Mouse (Mus musculus) lung, adult 2 months (tissue): ENCODE measurements around the gene Acvr1. TPM values are rescaled to one million over a fixed set of nuclear protein-coding genes. Genes with fewer than 3 reads are reported as not detected.
A peak's percentile ranks its signal among the peaks of the same experiment; 100 is the strongest.

Experiments
- DNase-seq: peaks from one replicate; pipeline ENCODE4 v3.0.0; 2022
- H3K4me1 ChIP-seq: fragments of 200-500 bp; 2 replicates; pipeline ENCODE4 v1.6.1; 2011; ENCODE audit warnings: low read length; ENCODE audit not compliant: control insufficient read depth, insufficient read depth
- H3K4me3 ChIP-seq: fragments of 200-500 bp; replicated peaks from 2 replicates; pipeline ENCODE3; 2011; ENCODE audit warnings: low read depth, mild to moderate bottlenecking, control low read depth, low read length; ENCODE audit errors: extremely low read depth
- CTCF ChIP-seq: fragments of 200-500 bp; IDR thresholded peaks from 2 replicates; pipeline ENCODE4 v1.5.1; 2011; ENCODE audit warnings: mild to moderate bottlenecking, low read length, control low read depth; ENCODE audit not compliant: insufficient read depth
- POLR2A ChIP-seq: fragments of 200-500 bp; IDR thresholded peaks from 2 replicates; pipeline ENCODE4 v1.6.1; 2011; ENCODE audit warnings: low read depth, mild to moderate bottlenecking, control low read depth, low read length, borderline replicate concordance; ENCODE audit errors: extremely low read depth
- WGBS: fragments of 180-500 bp; shearing (Covaris S2); methylation state at CpG from one replicate; pipeline ENCODE4 v1.1.7; 2018; 5-methylcytosine and 5-hydroxymethylcytosine counted together
- polyA plus RNA-seq: library from polyadenylated mRNA; depleted of rRNA; stranded (reverse); fragments of >200 nt; gene quantifications from 2 replicates; pipeline ENCODE4 v1.2.3, GENCODE M21; 2012

The Acvr1 gene
- polyA plus RNA-seq, 1 experiment = 9.7 TPM

- TF ChIP-seq CTCF (no peak), POLR2A (no peak)
- WGBS = 66% methylated on average over 7 of the region's 7 CpGs
- Histone ChIP-seq H3K4me3 (no peak overlapping the region), H3K4me1 (no peaks in the 10 kb centered on the region)
- DNase-seq = no peak
These were observed 178.4 kb downstream of the Acvr1 start for GRCm38 (mm10) chr2:58388601-58389000.

DNA sequence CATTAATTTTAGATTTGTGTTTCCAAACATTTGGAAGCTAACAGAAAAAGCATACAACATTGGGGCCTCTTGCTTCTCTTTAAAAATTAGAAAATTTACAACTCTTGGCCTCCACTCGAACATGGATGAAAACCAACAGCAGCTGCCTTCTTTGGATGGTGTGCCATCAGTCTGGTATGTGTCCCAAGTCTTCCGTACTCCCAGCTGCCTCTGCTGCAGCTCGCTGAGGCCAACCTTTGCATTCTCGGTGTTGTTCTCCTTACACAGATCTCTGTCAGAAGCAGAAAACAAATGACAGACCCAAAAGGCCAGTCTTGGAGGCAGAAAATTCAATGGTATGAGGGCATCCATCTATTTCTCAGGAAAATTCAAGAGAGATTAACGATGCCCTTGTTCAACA is 186.9 kb downstream of the Acvr1 start:
- no peak for DNase-seq
- H3K4me3 ChIP-seq = no peak overlapping the region
- TF ChIP-seq CTCF (no peak), POLR2A (no peak)
- WGBS = 68% methylated on average over 5 of the region's 5 CpGs
- no peaks in the 10 kb centered on the region for H3K4me1 ChIP-seq

GRCm38 (mm10) chr2:58379475-58379874 is 187.5 kb downstream of the Acvr1 start:
- no peak overlapping the region for H3K4me3 ChIP-seq
- 91% methylated on average over 1 of the region's 1 CpGs for WGBS
- DNase-seq = no peak
- TF ChIP-seq CTCF (no peak), POLR2A (no peak)
- H3K4me1 ChIP-seq = no peaks in the 10 kb centered on the region

DNA sequence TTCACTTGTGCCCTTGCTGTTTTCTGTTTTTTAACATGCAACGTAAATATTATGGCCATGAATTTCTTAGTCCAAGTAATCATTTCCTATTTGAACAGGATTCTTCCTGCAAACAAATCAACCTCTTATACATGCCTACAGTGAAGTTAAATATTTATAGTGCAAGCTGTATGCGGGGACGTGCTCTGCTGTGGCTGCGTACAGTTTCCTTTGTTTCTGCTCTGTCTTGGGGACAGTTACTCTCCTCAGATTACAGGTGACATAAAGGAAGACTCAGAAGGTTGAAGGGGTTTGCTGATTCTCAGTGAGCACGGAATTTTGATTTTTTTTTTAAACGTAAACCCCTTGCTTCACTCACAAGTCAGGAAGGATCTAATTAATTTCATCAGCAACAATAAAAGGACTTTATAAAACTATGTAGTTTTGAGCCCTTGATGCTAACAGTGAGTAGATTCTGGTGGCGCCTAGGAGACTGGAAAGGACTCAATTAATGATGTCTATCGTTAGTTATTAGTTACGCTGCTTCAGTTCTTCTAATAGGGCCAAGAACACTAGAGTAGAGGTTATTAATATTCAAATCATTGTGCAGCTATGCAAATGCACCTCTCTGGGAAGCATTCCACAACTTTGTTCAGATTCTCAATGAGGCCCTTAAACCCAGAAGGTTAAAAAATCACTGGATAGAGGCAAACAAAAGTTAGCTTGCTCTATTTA is 189.4 kb downstream of the Acvr1 start:
- WGBS = 54% methylated on average over 9 of the region's 9 CpGs
- TF ChIP-seq POLR2A = no peak
- no peak for TF ChIP-seq CTCF
- DNase-seq = no peak
- no peak overlapping the region for H3K4me3 ChIP-seq
- no peaks in the 10 kb centered on the region for H3K4me1 ChIP-seq

DNA sequence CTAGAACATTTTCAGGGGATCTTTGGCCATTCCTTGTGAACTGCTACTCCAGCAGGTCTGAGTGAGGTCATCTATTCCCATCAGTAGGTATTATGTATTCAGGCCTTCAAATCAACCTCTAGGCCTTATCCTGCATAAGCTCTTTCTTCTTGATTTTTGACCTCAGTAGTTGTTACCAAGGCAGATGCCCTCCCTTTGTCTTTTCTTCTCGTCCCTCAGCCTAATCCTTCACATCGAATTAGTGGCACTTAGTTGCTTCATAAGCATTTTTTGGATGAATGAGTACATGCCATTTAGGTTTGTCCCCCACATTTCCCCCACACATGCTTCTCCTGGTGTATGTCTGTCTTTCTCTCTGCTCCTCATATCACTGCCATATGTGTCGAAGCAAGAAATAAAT is 200.8 kb downstream of the Acvr1 start:
- DNase-seq = no peak
- 75% methylated on average over 3 of the region's 3 CpGs for WGBS
- no peak overlapping the region for H3K4me3 ChIP-seq
- TF ChIP-seq POLR2A (no peak), CTCF (no peak)
- no peaks in the 10 kb centered on the region for H3K4me1 ChIP-seq

GRCm38 (mm10) chr2:58361361-58362046 is 205.5 kb downstream of the Acvr1 start:
- no peaks in the 10 kb centered on the region for H3K4me1 ChIP-seq
- WGBS = 82% methylated on average over 3 of the region's 3 CpGs
- TF ChIP-seq CTCF = no peak
- no peak for TF ChIP-seq POLR2A
- DNase-seq = no peak
- no peak overlapping the region for H3K4me3 ChIP-seq

DNA sequence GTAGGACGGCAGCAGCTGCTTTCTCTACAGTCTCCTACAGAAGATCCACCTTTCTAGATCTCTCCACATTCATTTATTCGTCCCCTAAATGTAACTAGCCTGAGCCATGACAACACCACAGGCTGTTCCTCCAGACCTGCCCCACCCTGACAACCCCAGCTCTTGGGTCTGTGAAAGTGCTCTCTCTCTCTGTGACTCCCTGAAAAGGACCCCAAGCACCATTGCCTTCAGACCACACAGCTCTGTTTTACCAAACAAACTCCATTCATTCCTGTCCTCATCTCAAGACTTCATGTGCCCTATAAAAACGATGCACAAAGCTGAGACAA is 208.9 kb downstream of the Acvr1 start:
- no peaks in the 10 kb centered on the region for H3K4me1 ChIP-seq
- no peak for DNase-seq
- WGBS = 10% methylated on average over 3 of the region's 3 CpGs
- H3K4me3 ChIP-seq = no peak overlapping the region
- TF ChIP-seq POLR2A = no peak
- TF ChIP-seq CTCF = no peak

GRCm38 (mm10) chr2:58357414-58358131 is 209.4 kb downstream of the Acvr1 start, which contains the start of gene Acvr1c:
TSS of gene Acvr1c (minus strand) at chr2:58357895.
- peak; percentile 47 for DNase-seq
- H3K4me3 ChIP-seq = peak within 1 kb of the TSS; percentile 17
- WGBS = 1% methylated on average over 57 of the region's 65 CpGs
- no peak for TF ChIP-seq CTCF
- no peak for TF ChIP-seq POLR2A
- no peaks in the 10 kb centered on the region for H3K4me1 ChIP-seq

DNA sequence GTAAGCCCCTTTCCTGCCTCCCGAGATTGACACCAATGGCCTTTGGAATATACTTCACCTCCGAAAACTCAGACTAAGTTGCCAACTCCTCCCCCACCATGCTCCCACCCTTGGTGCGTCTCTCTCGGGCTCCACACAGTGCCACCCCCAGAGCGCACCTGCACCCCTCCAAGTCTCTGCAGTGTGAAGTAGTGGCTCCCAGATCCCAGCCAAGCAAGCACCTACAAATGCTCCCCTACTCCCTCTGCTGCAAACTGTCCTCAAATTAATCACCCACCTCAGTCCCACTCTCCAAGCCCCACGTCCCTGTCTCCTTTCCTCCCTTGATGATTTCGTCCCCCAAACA is 209.9 kb downstream of the Acvr1 start:
- peak; percentile 5 for DNase-seq
- WGBS = under 1% methylated on average over 7 of the region's 7 CpGs
- H3K4me1 ChIP-seq = no peaks in the 10 kb centered on the region
- no peak overlapping the region for H3K4me3 ChIP-seq
- TF ChIP-seq POLR2A = no peak
- no peak for TF ChIP-seq CTCF

DNA sequence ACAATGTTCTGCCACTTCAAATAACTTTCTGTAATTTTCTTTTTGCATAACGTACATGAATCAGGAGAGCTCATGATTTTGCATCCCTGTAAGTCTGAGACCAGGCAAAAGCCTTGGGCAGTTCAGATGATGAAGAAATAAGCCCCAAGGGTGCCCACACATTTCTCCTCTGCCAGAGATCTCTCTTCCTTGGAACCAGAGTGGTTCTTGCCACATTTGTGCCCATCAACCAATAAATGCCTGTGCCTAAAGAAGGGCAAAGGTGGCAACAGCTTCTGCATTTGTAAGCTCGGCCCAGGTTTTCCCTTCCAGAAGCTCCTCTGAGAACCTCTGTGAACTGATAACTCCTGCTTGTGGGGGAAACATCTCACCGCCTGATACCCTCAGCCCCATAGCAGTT is 212.6 kb downstream of the Acvr1 start:
- DNase-seq = no peak
- Histone ChIP-seq H3K4me3 (no peak overlapping the region), H3K4me1 (no peaks in the 10 kb centered on the region)
- no peak for TF ChIP-seq CTCF
- TF ChIP-seq POLR2A = no peak
- WGBS = 87% methylated on average over 3 of the region's 3 CpGs
